Mouse (Mus musculus): ENCODE measurements at regions not wholly inside any gene's neighbourhood (a gene's known extent, or its start where the extent isn't known, plus 50 kb on each side); places are given as distances from the start of the nearest gene placed in this dataset.

DNA sequence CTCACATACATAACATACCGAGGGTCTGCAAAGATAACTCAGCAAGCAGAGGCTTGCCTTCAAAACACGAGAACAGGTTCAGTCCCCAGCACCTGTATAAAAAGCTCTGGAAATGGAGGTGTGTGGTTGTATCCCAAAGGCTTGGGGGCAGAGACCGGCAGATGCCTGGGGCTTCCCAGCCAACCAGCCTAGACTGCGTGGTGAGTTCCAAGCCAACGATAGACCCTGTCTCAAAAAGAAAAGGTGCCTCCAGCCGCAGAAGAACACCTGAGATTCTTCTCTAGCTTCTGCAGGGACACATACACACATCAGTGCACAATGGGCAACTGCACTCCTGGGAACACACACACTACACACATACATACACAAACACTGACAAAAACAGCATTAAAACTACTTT is 125.0 kb downstream of the Plekhb2 start:
- TF ChIP-seq NELFE (IDR thresholded peaks at IDR 0.05; ENCODE audit: low read depth, low read length) (no peak), USF1 (IDR thresholded peaks at IDR 0.05; ENCODE audit: low read depth, low read length) (no peak), POLR2A (IDR thresholded peaks at IDR 0.05; ENCODE audit: control insufficient read depth in 1 of 2, insufficient read depth in 1 of 2, low read depth in 1 of 2, low read length in 2 of 2, poor library complexity in 1 of 2) (no peak), CHD1 (IDR thresholded peaks at IDR 0.05; ENCODE audit: low read depth, low read length) (no peak), SMC3 (IDR thresholded peaks at IDR 0.05; ENCODE audit: low read depth, low read length) (no peak), E2F4 (IDR thresholded peaks at IDR 0.05; ENCODE audit: borderline replicate concordance, low read depth, low read length) (no peak), CTCF (IDR thresholded peaks at IDR 0.05 in 2 of 3, conservative IDR thresholded peaks at IDR 0.05 in 1 of 3; ENCODE audit: control insufficient read depth in 1 of 3, insufficient read depth in 1 of 3, low read depth in 2 of 3, low read length in 3 of 3, poor library complexity in 1 of 3, severe bottlenecking in 1 of 3) (no peak), TCF12 (IDR thresholded peaks at IDR 0.05; ENCODE audit: low read depth, low read length) (no peak), SIN3A (IDR thresholded peaks at IDR 0.05; ENCODE audit: low read length) (no peak), GATA1 (IDR thresholded peaks at IDR 0.05; ENCODE audit: low read depth, low read length) (no peak), POLR2AphosphoS2 (IDR thresholded peaks at IDR 0.05; ENCODE audit: low read length) (no peak), MAX (IDR thresholded peaks at IDR 0.05; ENCODE audit: low read length) (no peak), EP300 (IDR thresholded peaks at IDR 0.05; ENCODE audit: low read depth in 1 of 2, low read length in 2 of 2) (no peak), JUND (IDR thresholded peaks at IDR 0.05; ENCODE audit: low read depth, low read length) (no peak)
